Mouse (Mus musculus) MEL (cell line): ENCODE data around the gene Gpr37. TPM values are rescaled to one million over a fixed set of nuclear protein-coding genes. Genes with fewer than 3 reads are reported as not detected.
A peak's percentile ranks its signal among the peaks of the same experiment; 100 is the strongest.

Experiments used
- DNase-seq: peaks from one replicate; pipeline ENCODE4 v3.0.0; 2011; ENCODE audit warnings: low read depth, low spot score
- H3K27ac ChIP-seq: 2 replicates; pipeline ENCODE4 v1.5.1; 2012; ENCODE audit warnings: low read depth, mild to moderate bottlenecking, control low read depth, low read length, moderate library complexity; ENCODE audit not compliant: control insufficient read depth
- H3K27me3 ChIP-seq, 2 experiments: fragments of 150-350 bp in 1 of 2; sonication (generic) in 1 of 2; 2 replicates each; pipeline ENCODE4 v1.6.1; 2012; ENCODE audit warnings: low read length in 2 of 2, mild to moderate bottlenecking in 2 of 2, improper control_type of control experiment in 1 of 2, moderate library complexity in 1 of 2; ENCODE audit not compliant: insufficient read depth in 2 of 2, control insufficient read depth in 1 of 2
- H3K36me3 ChIP-seq, 2 experiments: 2 replicates each; pipeline ENCODE4 v1.6.1; 2012 to 2014; ENCODE audit warnings: low read length in 2 of 2, improper control_type of control experiment in 1 of 2, inconsistent platforms in 1 of 2, mild to moderate bottlenecking in 1 of 2; ENCODE audit not compliant: insufficient read depth in 2 of 2, control insufficient read depth in 1 of 2
- H3K4me1 ChIP-seq, 2 experiments: fragments of 150-350 bp in 1 of 2; sonication (generic) in 1 of 2; 2 replicates each; pipeline ENCODE4 v1.6.1; 2012; ENCODE audit warnings: low read length in 2 of 2, improper control_type of control experiment in 1 of 2, mild to moderate bottlenecking in 1 of 2; ENCODE audit not compliant: insufficient read depth in 2 of 2, control insufficient read depth in 1 of 2
- H3K4me3 ChIP-seq, 2 experiments: fragments of 150-350 bp in 1 of 2; sonication (generic) in 1 of 2; 2 replicates each; pipeline ENCODE4 v1.5.1; 2012; ENCODE audit warnings: low read depth in 2 of 2, low read length in 2 of 2, mild to moderate bottlenecking in 2 of 2, moderate library complexity in 2 of 2, control low read depth in 1 of 2, improper control_type of control experiment in 1 of 2; ENCODE audit not compliant: control insufficient read depth in 1 of 2, insufficient read depth in 1 of 2
- H3K79me2 ChIP-seq: 2 replicates; pipeline ENCODE4 v1.6.1; 2012; ENCODE audit warnings: mild to moderate bottlenecking, low read length, moderate library complexity; ENCODE audit not compliant: control insufficient read depth, poor library complexity, insufficient read depth
- H3K9ac ChIP-seq: 2 replicates; pipeline ENCODE4 v1.6.1; 2012; ENCODE audit warnings: low read depth, mild to moderate bottlenecking, control low read depth, low read length, moderate library complexity; ENCODE audit not compliant: control insufficient read depth, poor library complexity, severe bottlenecking
- H3K9me3 ChIP-seq: fragments of 150-350 bp; sonication (generic); replicated peaks from 2 replicates; pipeline ENCODE4 v1.6.1; 2012; ENCODE audit warnings: mild to moderate bottlenecking, low read length, improper control_type of control experiment, moderate library complexity; ENCODE audit not compliant: insufficient read depth
- CHD2 ChIP-seq: IDR thresholded peaks from 2 replicates; pipeline ENCODE4 v1.6.1; 2011; ENCODE audit warnings: low read length, improper control_type of control experiment
- CTCF ChIP-seq, 3 experiments: IDR thresholded peaks in 2 of 3; conservative IDR thresholded peaks in 1 of 3; 2 replicates each; pipeline ENCODE4 v1.5.1; 2011 to 2012; ENCODE audit warnings: low read length in 3 of 3, low read depth in 2 of 3, mild to moderate bottlenecking in 2 of 3, improper control_type of control experiment in 1 of 3, inconsistent platforms in 1 of 3, mixed read lengths in 1 of 3, moderate library complexity in 1 of 3; ENCODE audit not compliant: control insufficient read depth in 1 of 3, insufficient read depth in 1 of 3, poor library complexity in 1 of 3, severe bottlenecking in 1 of 3
- ETS1 ChIP-seq: IDR thresholded peaks from 2 replicates; pipeline ENCODE4 v1.6.1; 2012; ENCODE audit warnings: low read depth, mild to moderate bottlenecking, inconsistent platforms, low read length, improper control_type of control experiment, moderate library complexity
- HCFC1 ChIP-seq: IDR thresholded peaks from 2 replicates; pipeline ENCODE4 v1.6.1; 2012; ENCODE audit warnings: low read depth, mild to moderate bottlenecking, inconsistent platforms, low read length, improper control_type of control experiment, moderate library complexity
- MAFK ChIP-seq: IDR thresholded peaks from 2 replicates; pipeline ENCODE4 v1.6.1; 2011; ENCODE audit warnings: low read depth, mild to moderate bottlenecking, low read length, improper control_type of control experiment, borderline replicate concordance
- MEF2A ChIP-seq: IDR thresholded peaks from 2 replicates; pipeline ENCODE4 v1.6.1; 2014; ENCODE audit warnings: low read depth, mild to moderate bottlenecking, inconsistent platforms, low read length, improper control_type of control experiment; ENCODE audit not compliant: poor library complexity, insufficient replicate concordance, severe bottlenecking; ENCODE audit errors: extremely low read depth
- MXI1 ChIP-seq: IDR thresholded peaks from 2 replicates; pipeline ENCODE4 v1.6.1; 2011; ENCODE audit warnings: mild to moderate bottlenecking, low read depth, low read length, improper control_type of control experiment
- POLR2A ChIP-seq, 2 experiments: IDR thresholded peaks; 2 replicates each; pipeline ENCODE4 v1.6.1; 2011 to 2012; ENCODE audit warnings: low read length in 2 of 2, mild to moderate bottlenecking in 2 of 2, control low read depth in 1 of 2, improper control_type of control experiment in 1 of 2, low read depth in 1 of 2, moderate library complexity in 1 of 2; ENCODE audit not compliant: control insufficient read depth in 1 of 2, insufficient read depth in 1 of 2, poor library complexity in 1 of 2
- POLR2AphosphoS2 ChIP-seq: IDR thresholded peaks from 2 replicates; pipeline ENCODE4 v1.6.1; 2011; ENCODE audit warnings: low read length, improper control_type of control experiment
- RAD21 ChIP-seq: IDR thresholded peaks from 2 replicates; pipeline ENCODE4 v1.6.1; 2011; ENCODE audit warnings: mild to moderate bottlenecking, low read depth, low read length, improper control_type of control experiment
- SMC3 ChIP-seq: IDR thresholded peaks from 2 replicates; pipeline ENCODE4 v1.6.1; 2011; ENCODE audit warnings: low read depth, low read length, improper control_type of control experiment
- TBP ChIP-seq: IDR thresholded peaks from 2 replicates; pipeline ENCODE4 v1.8.0; 2011; ENCODE audit warnings: low read depth, low read length, improper control_type of control experiment
- TCF12 ChIP-seq: IDR thresholded peaks from 2 replicates; pipeline ENCODE4 v1.6.1; 2014; ENCODE audit warnings: low read depth, mild to moderate bottlenecking, inconsistent platforms, low read length, improper control_type of control experiment, moderate library complexity
- ZC3H11A ChIP-seq: IDR thresholded peaks from 2 replicates; pipeline ENCODE4 v1.6.1; 2012; ENCODE audit warnings: low read depth, mild to moderate bottlenecking, inconsistent platforms, low read length, improper control_type of control experiment
- ZMIZ1 ChIP-seq: IDR thresholded peaks from 2 replicates; pipeline ENCODE4 v1.6.1; 2012; ENCODE audit warnings: low read depth, mild to moderate bottlenecking, inconsistent platforms, low read length, improper control_type of control experiment, moderate library complexity
- polyA plus RNA-seq, 2 experiments: library from polyadenylated mRNA; stranded (reverse) in 1 of 2; unstranded in 1 of 2; fragments of >175 nt in 1 of 2; fragments of >200 nt in 1 of 2; gene quantifications; 2 replicates each; pipeline versions ENCODE4 v1.2.1 to v1.2.4; 2012; ENCODE audit warnings: low replicate concordance in 2 of 2, low read depth in 1 of 2; ENCODE audit not compliant: insufficient read length in 2 of 2, insufficient read depth in 1 of 2, missing spikeins in 1 of 2
- total RNA-seq: library from RNA; depleted of rRNA; stranded (reverse); fragments of 300-350 nt; gene quantifications from 2 replicates; pipeline ENCODE4 v1.2.3, GENCODE M21; 2012

Gpr37 gene
- total and polyA plus RNA-seq, 3 experiments: not detected

DNA sequence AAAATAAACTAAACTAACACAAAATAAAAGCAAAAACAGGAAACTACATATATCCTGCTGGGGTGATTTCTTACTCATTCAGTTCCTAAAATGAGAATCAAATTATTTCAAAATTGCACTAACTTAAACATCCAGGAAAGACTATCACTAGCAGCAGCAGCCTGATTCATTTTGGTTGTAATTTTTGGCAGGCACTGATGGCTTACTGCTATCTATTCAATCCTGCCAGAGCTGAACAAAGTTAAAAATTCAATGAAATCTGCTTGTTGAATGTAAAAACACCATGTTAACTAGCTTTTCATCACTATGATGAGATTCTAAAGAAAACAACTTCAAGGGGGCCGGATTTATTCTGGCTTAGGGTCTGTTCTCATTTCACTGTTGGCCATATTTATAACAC, 36.0 kb upstream of the Gpr37 start:
- Histone ChIP-seq H3K79me2 (no peaks in the 10 kb centered on the region), H3K4me1 (no peaks in the 10 kb centered on the region), H3K9ac (no peak overlapping the region), H3K36me3 (no peaks in the 10 kb centered on the region), H3K27ac (no peak overlapping the region), H3K27me3 (no peaks in the 10 kb centered on the region), H3K4me3 (no peak overlapping the region), H3K9me3 (no peaks in the 10 kb centered on the region)
- TF ChIP-seq MAFK (no peak), POLR2A (IDR thresholded peaks at IDR 0.05; ENCODE audit: control insufficient read depth in 1 of 2, insufficient read depth in 1 of 2, low read depth in 1 of 2, low read length in 2 of 2, poor library complexity in 1 of 2) (no peak), POLR2AphosphoS2 (no peak), CTCF (IDR thresholded peaks at IDR 0.05 in 2 of 3, conservative IDR thresholded peaks at IDR 0.05 in 1 of 3; ENCODE audit: control insufficient read depth in 1 of 3, insufficient read depth in 1 of 3, low read depth in 2 of 3, low read length in 3 of 3, poor library complexity in 1 of 3, severe bottlenecking in 1 of 3) (no peak), ZMIZ1 (no peak), MEF2A (no peak), ZC3H11A (no peak), RAD21 (no peak), MXI1 (no peak), TBP (no peak)
- DNase-seq: no peak

DNA sequence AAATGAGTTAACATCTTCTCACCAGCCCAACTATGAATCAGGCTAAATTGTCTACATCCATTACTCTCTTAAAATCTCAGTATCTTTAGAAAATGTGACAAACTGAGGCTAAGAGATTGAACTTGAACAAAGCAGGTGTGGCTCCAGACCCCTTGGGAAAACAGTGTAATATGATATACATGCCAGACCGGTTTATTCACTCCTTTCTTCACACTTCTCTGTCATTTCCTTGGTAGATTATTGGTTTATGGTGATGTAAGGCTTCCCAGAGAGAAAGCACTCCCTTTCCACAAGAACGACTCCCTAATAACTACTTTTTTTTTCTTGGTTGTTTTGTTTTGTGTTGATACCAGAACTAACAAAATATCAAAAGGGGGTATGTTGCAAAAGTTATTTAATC, 20.1 kb upstream of the Gpr37 start:
- H3K4me1 ChIP-seq: no peaks in the 10 kb centered on the region
- H3K27me3 ChIP-seq: no peaks in the 10 kb centered on the region; a peak in 1 of 4 replicates
- H3K79me2 ChIP-seq: no peaks in the 10 kb centered on the region
- H3K4me3 ChIP-seq: no peak overlapping the region
- no peak for DNase-seq
- no peak overlapping the region for H3K27ac ChIP-seq
- no peaks in the 10 kb centered on the region for H3K9me3 ChIP-seq
- TF ChIP-seq ETS1: no peak
- TF ChIP-seq TCF12: no peak
- no peak for TF ChIP-seq HCFC1
- no peaks in the 10 kb centered on the region for H3K36me3 ChIP-seq
- no peak overlapping the region for H3K9ac ChIP-seq

DNA sequence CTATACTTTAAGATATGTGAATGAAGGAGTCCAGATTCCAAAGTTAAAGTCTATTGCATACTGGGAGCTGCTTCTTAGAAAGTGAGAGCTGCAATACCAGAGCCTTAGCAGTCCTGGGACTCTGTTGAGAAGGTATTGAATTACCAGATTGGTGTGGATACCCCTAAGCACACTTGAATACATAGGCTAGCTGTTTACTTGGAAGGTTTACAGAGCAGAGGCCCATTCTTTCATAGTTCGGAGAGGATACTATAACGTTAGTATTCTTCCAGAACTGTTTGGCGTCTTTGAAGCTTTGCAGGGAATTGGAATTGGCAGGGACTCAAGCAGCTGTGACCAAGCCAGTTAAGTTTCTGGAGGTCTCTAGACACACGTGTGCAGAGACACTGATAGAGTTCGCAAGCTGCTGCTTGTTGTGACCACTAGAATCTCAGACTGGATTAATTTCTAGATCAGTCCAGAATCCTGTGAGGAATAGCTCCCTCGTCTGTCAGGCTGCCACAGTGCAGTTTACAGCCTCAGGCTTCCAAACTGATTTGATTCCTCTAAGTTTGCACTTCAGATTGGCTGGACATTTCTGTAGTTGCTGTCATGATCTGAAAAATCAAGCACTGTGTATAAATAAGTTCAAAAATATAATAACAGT, 18.8 kb upstream of the Gpr37 start:
- Histone ChIP-seq H3K79me2 (no peaks in the 10 kb centered on the region), H3K4me3 (no peak overlapping the region), H3K4me1 (no peaks in the 10 kb centered on the region), H3K9ac (no peak overlapping the region), H3K27me3 (no peaks in the 10 kb centered on the region; a peak in 1 of 4 replicates)
- TF ChIP-seq CTCF (IDR thresholded peaks at IDR 0.05 in 2 of 3, conservative IDR thresholded peaks at IDR 0.05 in 1 of 3; ENCODE audit: control insufficient read depth in 1 of 3, insufficient read depth in 1 of 3, low read depth in 2 of 3, low read length in 3 of 3, poor library complexity in 1 of 3, severe bottlenecking in 1 of 3) (peak in 1 of 3 experiments; percentile 18; a peak in 1 of 6 replicates), RAD21 (peak; percentile 12), SMC3 (peak; percentile 28; the same call in 1 of the 2 replicates), HCFC1 (no peak), ZMIZ1 (no peak), CHD2 (no peak)
- TF ChIP-seq, all 39 proteins: peak for 3
- Histone ChIP-seq H3K27ac (no peak overlapping the region), H3K36me3 (no peaks in the 10 kb centered on the region), H3K9me3 (no peaks in the 10 kb centered on the region)
- DNase-seq: no peak
